Mouse (Mus musculus) thymus, postnatal 36 days (tissue): ENCODE measurements around the gene Bmp7.

ENCODE experiments used
- DNase-seq, 2 experiments: peaks; one replicate each; pipeline ENCODE4 v3.0.0; 2022; ENCODE audit warnings: mixed read lengths in 2 of 2

The Bmp7 gene

DNA sequence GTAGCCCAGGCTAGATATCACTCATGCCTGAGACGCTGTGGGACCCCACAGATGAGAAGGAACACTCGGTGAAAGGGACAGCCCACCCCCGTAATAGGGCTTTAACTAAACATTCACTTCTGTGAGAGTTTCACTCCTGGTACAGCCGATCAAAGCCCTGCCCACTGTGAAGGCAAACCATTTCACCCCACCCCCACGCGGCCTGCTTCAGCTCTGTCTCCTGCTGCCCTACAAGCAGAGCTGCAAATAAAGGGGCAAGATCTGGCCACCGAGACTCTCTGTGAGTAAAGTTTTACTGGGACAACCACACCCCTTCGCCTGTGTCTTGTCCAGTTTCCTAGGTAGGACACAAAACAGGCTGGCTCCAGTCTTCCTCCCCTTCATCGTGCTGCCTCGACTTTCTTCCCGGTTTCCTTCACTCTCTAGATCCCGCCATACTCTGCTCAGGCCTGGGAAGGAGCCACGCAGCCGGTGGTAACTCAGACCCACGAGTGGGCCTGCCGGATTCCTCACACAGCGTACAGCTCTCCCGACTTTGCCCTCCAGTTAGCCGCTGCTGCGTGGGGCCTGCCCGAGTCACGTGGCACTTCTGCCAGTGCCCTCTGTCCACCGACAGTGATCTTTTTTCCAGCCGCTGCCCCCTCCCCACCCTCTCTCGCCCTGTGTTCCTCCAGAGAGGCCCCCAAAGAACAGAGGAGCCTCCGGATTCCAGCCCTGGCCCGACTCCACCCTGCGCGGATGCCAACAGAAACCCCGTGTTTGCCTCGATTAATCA, 94.4 kb downstream of the Bmp7 start:
- no peak for DNase-seq

DNA sequence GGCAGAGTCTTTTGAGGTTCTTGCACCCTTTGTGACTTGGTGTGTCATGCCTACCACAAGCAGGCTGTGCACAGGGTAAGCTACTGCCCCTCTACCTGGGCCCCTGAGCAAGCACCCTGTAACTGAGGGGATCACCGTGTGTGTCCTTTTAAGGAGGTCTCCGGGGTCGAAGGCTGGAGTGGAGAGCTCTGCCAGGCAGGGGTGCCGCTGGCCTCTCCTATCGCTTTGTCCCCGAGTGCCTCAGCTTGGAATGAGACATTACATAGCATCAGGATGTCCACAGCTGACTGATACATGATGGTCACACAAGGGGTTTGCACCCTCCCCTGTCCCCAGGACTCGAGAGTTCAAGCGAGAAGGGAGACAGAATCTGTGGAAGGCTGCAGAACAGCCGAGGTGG, 96.2 kb downstream of the Bmp7 start:
- no peak for DNase-seq

DNA sequence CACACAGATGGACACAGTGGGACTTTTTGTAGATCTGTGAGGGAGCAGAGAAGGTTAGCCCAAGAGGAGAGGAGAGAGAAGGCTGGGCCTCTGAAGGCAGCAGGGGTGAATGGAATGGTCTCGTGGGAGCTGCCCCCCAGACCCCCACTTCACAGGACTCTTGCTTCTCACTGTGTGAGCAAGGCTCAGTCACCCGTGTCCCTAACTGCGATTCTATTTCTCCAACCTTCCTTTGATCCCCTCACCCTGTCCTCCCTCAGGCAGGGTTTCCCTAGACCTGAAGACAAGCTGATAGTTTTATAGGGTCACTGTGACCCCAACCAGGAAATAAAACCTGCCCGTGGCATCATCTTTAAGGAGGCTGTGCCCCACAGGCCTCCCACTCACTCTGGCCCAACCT, 97.8 kb downstream of the Bmp7 start:
- DNase-seq = no peak

DNA sequence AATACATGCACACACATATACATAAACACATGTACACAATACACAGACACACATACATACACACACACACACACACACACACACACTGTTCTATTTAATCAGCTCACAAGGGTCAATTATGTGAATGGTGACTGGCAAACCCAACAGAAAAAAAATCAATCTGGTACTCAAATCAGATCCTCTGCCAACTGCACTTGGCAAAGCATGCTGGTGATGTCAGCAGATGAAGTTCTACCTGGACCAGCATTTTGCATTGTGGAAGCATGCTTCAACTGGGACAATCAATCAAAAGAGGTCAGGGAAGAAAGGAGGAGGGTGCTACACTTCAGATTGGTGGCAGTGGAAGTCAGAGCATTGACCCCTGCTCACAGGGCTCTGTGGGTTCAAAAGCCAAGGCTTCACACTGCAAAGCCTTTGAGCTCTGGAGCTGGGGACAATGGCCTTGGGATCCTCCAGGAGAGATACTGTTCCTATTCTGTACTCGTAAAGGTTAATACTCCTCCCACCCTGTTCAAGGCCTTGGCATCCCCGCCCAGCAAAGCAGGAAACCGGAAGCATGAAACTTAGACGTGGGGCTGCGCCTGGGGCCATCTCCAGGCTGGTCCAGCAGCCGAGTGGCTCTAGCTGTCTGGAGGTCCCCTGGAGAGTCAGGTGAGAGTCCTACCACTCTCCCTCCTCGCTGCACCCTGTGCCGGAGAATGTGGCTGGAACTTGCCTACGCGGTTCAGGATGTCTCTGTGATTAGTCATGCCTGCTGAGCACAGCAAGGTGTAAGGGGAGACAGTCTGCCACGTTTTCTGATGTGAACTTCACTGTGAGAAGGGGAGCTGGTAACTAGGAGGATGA, 99.0 kb downstream of the Bmp7 start:
- no peak for DNase-seq

DNA sequence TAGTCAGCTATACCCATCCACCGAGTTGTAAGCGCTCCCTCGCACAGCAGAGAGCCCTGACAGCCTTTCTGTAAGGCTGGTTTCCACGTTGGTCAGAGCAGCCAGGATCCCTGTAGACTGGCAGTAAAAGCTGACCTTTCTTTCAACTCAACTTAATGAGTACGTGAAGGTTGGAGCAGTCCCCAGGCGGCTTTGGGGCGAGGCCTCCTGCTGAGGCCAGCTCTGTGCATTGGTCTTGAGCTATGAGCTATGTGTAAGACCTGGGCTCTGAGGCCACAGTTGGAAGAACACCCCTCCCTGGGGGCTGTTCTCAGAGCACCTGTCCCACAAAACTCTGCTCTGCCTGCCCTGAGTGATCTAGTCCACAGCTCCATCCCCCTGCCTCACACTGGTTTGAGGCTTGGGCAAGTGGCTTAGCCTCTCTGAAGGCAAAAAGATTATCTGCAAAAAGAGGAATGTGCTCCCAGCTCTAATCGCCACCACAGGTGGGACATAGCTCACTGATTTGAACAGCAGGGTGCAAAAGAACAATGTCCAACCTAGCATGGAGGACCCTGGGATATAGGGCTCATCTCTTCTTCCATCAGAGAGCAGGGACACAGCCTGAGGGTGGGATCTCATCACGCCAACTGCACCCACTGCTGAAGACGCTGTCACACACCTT, 100.7 kb downstream of the Bmp7 start:
- no peak for DNase-seq

DNA sequence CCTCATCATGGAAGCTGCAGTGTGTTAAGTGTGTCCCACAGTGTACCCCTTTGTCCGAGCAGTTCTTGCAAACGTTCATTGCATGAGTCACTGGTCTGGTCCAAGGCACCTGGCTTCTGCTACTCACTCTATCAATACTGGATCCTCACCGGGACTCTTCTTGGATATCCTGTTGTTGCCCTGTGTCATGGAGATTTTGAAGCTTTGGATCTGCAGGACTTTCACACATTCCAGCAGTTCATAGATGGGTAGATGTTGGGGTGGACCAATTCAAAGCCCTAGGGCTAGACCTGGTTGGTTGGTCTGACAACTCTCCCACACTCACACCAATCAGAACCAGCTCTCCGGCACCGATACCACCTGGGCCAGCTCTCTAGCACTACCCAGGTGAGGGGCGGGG, 103.6 kb downstream of the Bmp7 start:
- DNase-seq = no peak

DNA sequence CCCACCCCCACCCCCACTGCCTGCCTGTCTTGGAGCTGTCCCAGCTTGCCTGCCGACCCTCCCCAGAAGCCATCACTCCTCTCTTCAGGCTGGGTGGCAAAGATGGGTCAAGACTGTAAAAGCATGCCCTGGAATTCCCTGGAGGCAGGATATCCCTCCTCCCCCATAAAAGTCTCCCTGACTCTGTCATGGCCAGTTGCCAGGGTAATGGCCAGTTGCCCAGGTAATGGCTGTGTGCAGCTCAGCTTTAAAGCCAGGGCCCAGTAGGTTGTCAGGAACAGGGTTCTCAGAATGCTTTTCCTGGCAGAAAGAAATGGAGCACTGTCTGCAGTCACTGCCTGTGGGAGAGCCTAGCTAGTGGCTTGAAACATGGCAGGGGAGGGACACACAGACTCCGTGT, 106.9 kb downstream of the Bmp7 start:
- no peak for DNase-seq

DNA sequence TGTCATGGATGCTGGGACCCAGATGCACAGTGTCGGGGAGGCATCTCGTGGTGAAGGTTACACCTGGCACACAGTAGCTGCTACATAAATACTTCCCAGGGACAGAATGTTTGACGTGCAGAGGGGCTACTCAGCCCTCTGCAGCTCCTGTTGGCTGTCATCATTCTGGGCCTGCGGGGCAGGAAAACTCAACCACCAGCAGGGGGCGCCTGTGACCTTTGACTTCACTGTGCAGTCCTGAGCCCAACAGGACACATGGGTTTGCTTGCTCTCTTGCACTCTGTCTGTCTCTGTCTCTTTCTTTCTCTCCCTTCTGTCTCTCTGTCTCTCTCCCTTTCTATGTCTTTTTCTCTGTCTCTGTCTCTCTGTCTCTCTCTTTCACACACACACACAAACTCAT, 108.4 kb downstream of the Bmp7 start:
- peak; percentile 84 to 87 for DNase-seq

DNA sequence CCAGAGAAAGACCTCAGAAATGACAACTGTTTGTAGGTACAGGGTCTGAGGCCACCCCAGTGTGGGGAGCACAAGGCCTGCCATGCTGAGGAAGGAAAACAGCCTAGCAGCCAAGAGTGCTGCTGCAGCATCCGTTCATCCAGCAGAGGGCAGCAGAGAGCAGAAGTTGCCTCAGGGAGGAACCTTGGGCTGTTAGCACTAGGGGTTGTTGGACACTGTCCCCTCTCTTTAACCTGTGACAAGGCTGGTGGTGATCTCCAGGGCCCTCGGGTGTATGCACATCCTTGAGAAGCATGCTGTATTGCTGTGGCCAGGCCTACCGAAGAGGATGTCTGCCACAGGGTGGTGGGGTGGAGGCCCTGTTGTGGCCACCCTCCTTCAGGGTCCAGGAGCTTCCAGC, 109.0 kb downstream of the Bmp7 start:
- peak; percentile 84 to 88 for DNase-seq

DNA sequence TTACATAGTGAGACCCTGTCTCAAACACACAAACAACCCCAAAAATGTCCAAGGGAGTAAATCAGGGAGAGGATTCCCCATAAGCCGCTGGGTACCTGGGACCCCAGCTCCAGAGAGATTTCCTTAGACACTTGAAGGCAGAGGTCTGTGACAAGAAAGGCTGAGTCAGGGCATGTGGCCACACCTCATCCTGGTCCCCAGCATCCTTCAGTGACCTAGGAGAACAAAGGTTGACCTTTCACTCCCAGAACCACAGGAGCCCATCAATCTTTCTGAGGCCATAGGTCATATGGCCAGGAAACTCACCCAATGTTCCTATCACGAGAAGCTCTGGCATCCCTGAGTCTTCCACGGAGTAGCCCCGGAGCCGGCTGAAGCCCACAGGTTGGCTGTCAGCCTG, 111.9 kb downstream of the Bmp7 start:
- DNase-seq = no peak

DNA sequence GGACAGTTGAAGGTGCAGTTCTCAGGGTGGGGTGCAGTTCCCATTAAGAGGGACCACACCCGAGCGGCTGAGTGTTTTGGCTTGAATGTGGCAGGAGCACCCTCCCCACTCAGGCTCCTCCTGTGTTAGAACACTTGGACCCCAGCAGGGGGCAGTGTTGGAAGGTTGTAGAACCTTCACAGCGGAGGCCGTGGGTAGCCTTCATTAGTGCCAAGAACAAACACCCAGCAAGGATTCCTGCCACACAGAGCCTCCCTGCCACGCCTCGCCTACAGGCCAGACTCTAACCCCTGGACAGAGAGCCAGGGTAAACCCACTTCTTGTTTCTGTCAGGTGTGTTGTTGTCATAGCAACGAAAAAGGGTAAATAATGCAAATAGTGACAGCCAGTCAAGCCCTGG, 112.6 kb downstream of the Bmp7 start:
- peak in 1 of 2 experiments; percentile 33 for DNase-seq

DNA sequence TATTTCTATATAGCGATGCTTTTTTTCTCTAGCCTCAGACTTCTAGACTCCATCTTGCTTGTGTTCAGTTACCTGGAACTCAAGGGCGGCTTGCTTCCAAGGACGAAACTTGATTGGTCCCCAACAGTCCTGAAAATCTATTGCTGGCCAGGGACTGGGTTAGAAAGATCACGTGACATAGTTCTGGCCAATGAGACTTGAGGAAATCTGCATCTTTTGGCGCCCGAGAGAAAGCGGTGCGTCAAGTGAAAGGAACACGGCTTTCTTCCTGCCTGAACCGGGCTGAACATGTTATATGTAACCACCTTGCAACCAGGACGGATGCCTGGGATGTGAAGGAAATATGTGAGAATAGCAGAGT, 114.4 kb downstream of the Bmp7 start:
- no peak for DNase-seq

DNA sequence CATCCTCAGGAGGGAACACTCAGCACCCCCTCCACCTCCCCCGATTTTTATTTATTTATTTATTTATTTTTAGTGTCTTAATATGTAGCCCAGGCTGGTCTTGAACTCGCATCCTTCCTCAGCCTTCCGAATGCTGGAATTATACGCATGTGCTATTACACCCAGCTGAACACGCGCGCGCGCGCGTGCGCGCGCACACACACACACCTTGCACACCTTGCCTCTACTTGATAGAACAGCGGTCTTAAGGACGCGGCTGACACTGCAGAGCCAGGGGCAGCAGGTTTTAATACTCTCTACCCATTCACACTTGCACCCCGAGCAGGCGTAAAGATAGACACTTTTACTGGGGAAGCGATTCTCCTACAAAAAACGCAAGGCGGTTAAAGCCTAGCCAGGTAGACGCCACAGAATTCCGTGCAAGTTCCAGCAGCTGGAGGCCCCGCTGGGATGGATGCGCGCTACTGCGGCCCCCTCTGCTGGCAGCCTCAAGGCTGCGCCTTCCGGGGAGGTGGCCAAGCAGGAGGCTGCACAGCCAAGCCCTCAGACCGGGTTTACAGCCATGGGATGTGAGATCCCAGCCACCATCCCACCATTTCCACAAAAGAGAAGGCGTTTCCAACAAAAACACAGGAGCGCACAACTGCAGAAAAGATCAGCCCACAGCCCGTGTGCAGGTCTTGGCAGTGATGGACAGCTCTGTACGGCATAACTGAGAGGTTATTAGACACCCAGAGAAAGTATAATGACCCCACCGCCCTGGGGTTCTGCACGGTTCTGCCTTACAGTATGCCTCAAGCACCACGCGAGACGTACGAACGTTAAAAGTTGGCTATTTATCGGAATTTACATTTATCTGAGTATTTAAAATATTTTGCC, 115.0 kb downstream of the Bmp7 start:
- peak; percentile 73 for DNase-seq

DNA sequence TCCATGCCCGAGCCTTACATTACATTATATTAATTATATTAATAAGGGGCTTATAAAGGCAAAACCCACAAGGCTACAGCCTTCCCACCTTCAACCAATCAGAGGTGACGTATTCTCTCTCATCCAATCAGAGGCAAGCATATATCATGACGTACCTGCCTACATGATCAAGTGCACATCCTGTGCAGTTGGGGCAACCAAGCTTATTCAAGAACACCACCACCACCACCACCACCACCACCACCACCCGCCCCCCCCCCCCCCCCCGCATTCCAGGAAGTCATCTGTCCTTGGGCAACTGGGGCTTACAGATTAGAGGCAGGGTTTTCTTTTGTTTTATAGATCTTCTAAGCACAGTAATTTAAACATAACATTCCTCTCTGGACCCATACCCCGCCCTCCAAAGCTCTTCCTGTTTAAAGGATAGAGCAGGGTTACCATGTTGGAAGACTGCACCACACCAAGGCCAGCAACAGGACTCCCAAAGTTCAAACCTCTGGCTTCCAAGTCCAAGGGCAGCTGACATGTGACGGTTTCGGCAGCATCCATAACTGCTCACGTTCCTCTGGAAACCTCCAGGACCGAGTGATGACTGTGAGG, 121.4 kb downstream of the Bmp7 start:
- no peak for DNase-seq
